Mouse (Mus musculus) fibroblast of lung, adult 2 months (primary cell): ENCODE data around the gene Gk2.

Experiments
- DNase-seq: peaks from one replicate; pipeline ENCODE4 v3.0.0-alpha.2; 2011; ENCODE audit warnings: low read depth

The Gk2 gene

GRCm38 (mm10) chr5:97456816-97457215 lies at the start of gene Gk2:
Gene Gk2 (minus strand): TSS chr5:97457021.
- no peak for DNase-seq

- DNase-seq, result no peak
Observed at GRCm38 (mm10) chr5:97498041-97498440, 41.2 kb upstream of the Gk2 start.

- DNase-seq, result no peak
Observed at GRCm38 (mm10) chr5:97495488-97496092, 38.8 kb upstream of the Gk2 start.

GRCm38 (mm10) chr5:97493421-97493820 lies 36.6 kb upstream of the Gk2 start:
- DNase-seq, result no peak

- DNase-seq, result no peak
Observed at GRCm38 (mm10) chr5:97486141-97486540, 29.3 kb upstream of the Gk2 start.

- DNase-seq, result no peak
Observed at GRCm38 (mm10) chr5:97479991-97480390, 23.2 kb upstream of the Gk2 start.

GRCm38 (mm10) chr5:97467246-97467645 lies 10.4 kb upstream of the Gk2 start:
- no peak for DNase-seq

- no peak for DNase-seq
Observed at GRCm38 (mm10) chr5:97466430-97467158, 9.8 kb upstream of the Gk2 start.

- DNase-seq, result no peak
Observed at GRCm38 (mm10) chr5:97465956-97466355, 9.1 kb upstream of the Gk2 start.

- DNase-seq, result no peak
Observed at GRCm38 (mm10) chr5:97462856-97463255, 6.0 kb upstream of the Gk2 start.

- no peak for DNase-seq
Observed at GRCm38 (mm10) chr5:97451451-97451850, 5.4 kb downstream of the Gk2 start.

- no peak for DNase-seq
Observed at GRCm38 (mm10) chr5:97444191-97444590, 12.6 kb downstream of the Gk2 start.

GRCm38 (mm10) chr5:97432512-97432911 lies 24.3 kb downstream of the Gk2 start:
- no peak for DNase-seq

- DNase-seq, result no peak
Observed at GRCm38 (mm10) chr5:97429976-97430375, 26.8 kb downstream of the Gk2 start.

GRCm38 (mm10) chr5:97421669-97422068 lies 35.2 kb downstream of the Gk2 start:
- no peak for DNase-seq

GRCm38 (mm10) chr5:97417185-97417584 lies 39.6 kb downstream of the Gk2 start:
- DNase-seq, result no peak

GRCm38 (mm10) chr5:97415837-97416236 lies 41.0 kb downstream of the Gk2 start:
- no peak for DNase-seq

- DNase-seq, result no peak
Observed at GRCm38 (mm10) chr5:97413716-97414115, 43.1 kb downstream of the Gk2 start.

- no peak for DNase-seq
Observed at GRCm38 (mm10) chr5:97410190-97410589, 46.6 kb downstream of the Gk2 start.

GRCm38 (mm10) chr5:97409234-97409704 lies 47.6 kb downstream of the Gk2 start:
- no peak for DNase-seq
